Mouse (Mus musculus): ENCODE measurements around the gene Nsun4. TPM values are rescaled to one million over a fixed set of nuclear protein-coding genes. Genes with fewer than 3 reads are reported as not detected.

Gene Nsun4
- total and polyA plus RNA-seq, 3 experiments: 11.8 to 14.9 TPM; not detected in 1

DNA sequence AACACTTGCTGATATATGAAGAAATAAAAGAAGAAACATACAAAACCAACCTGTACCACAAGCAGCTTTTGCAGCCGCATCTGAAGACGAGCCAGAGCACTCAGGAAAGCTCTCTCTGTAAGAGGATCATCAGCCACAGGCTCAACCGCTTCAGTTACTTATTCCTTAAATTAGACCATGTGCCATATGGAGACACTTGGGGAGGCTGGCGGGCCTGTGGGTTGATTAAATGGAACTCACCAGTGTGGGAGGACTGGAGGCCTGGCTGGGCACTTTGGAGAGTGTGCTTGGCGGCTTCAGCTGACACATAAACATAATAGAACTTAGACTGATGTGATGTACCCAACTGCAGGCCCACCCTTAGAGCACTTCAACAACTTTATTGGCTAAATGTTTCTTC, 20.3 kb downstream of the Nsun4 start:
- no peak overlapping the region for H3K27ac ChIP-seq (ENCODE audit: control insufficient read depth, low read depth, low read length)
- H3K9ac ChIP-seq (ENCODE audit: control insufficient read depth, low read depth, low read length, poor library complexity, severe bottlenecking): no peak overlapping the region
- H3K4me3 ChIP-seq (ENCODE audit: control insufficient read depth in 1 of 2, insufficient read depth in 1 of 2, low read depth in 2 of 2, low read length in 2 of 2): no peak overlapping the region
- no peak for TF ChIP-seq MEF2A (IDR thresholded peaks at IDR 0.05; ENCODE audit: extremely low read depth, insufficient replicate concordance, low read depth, low read length, poor library complexity, severe bottlenecking)
- no peak for TF ChIP-seq HCFC1 (IDR thresholded peaks at IDR 0.05; ENCODE audit: low read depth, low read length)
- no peak for TF ChIP-seq SIN3A (IDR thresholded peaks at IDR 0.05; ENCODE audit: low read length)
- TF ChIP-seq CHD2 (IDR thresholded peaks at IDR 0.05; ENCODE audit: low read length): no peak
- TF ChIP-seq CHD1 (IDR thresholded peaks at IDR 0.05; ENCODE audit: low read depth, low read length): no peak
- TF ChIP-seq RCOR1 (IDR thresholded peaks at IDR 0.05; ENCODE audit: low read depth, low read length): no peak
- TF ChIP-seq POLR2AphosphoS2 (IDR thresholded peaks at IDR 0.05; ENCODE audit: low read length): no peak
- TF ChIP-seq ZKSCAN1 (IDR thresholded peaks at IDR 0.05; ENCODE audit: low read depth, low read length): no peak
- no peak for TF ChIP-seq MAZ (IDR thresholded peaks at IDR 0.05; ENCODE audit: low read depth, low read length)
- no peak for TF ChIP-seq KAT2A (conservative IDR thresholded peaks at IDR 0.05; ENCODE audit: low read depth, low read length)
- TF ChIP-seq TCF12 (IDR thresholded peaks at IDR 0.05; ENCODE audit: low read depth, low read length): no peak
- no peak for TF ChIP-seq POLR2AphosphoS5 (IDR thresholded peaks at IDR 0.05; ENCODE audit: borderline replicate concordance, low read depth, low read length)
- no peak for DNase-seq (ENCODE audit: low read depth, low spot score)
- H3K4me1 ChIP-seq (ENCODE audit: control insufficient read depth in 1 of 2, insufficient read depth in 2 of 2, low read length in 2 of 2): no peaks in the 10 kb centered on the region
- no peaks in the 10 kb centered on the region for H3K9me3 ChIP-seq (replicated peaks; ENCODE audit: insufficient read depth, low read length)
- H3K79me2 ChIP-seq (ENCODE audit: control insufficient read depth, insufficient read depth, low read length, poor library complexity): no peaks in the 10 kb centered on the region
- no peaks in the 10 kb centered on the region for H3K27me3 ChIP-seq (ENCODE audit: control insufficient read depth in 1 of 2, insufficient read depth in 2 of 2, low read length in 2 of 2)
- no peaks in the 10 kb centered on the region; a peak in 1 of 4 replicates for H3K36me3 ChIP-seq (ENCODE audit: control insufficient read depth in 1 of 2, insufficient read depth in 2 of 2, low read length in 2 of 2)

DNA sequence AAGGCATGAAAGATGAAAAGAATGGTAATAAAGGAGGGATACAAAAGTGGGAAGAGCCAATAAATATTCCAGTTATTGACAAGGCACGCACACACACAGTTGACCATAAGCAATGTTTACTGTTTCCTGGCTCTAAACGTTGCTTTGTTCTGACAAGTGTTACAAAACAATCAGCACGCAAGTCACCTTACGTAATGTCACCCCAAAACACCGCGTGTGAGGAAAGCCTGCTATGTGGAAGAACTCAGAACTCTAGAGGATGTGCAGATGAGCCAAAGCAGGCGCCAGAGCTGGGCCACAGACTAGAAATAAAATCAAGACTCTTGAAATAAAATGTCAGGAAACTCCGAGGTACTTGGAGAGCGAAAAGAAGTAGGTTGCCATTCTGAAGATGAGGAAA, 20.8 kb downstream of the Nsun4 start:
- DNase-seq (ENCODE audit: low read depth, low spot score): no peak
- no peak overlapping the region for H3K9ac ChIP-seq (ENCODE audit: control insufficient read depth, low read depth, low read length, poor library complexity, severe bottlenecking)
- H3K27ac ChIP-seq (ENCODE audit: control insufficient read depth, low read depth, low read length): no peak overlapping the region
- H3K36me3 ChIP-seq (ENCODE audit: control insufficient read depth in 1 of 2, insufficient read depth in 2 of 2, low read length in 2 of 2): no peaks in the 10 kb centered on the region; a peak in 1 of 4 replicates
- TF ChIP-seq SIN3A (IDR thresholded peaks at IDR 0.05; ENCODE audit: low read length) (no peak), ZC3H11A (IDR thresholded peaks at IDR 0.05; ENCODE audit: low read depth, low read length) (no peak), ZNF384 (IDR thresholded peaks at IDR 0.05; ENCODE audit: low read depth, low read length) (no peak), EP300 (IDR thresholded peaks at IDR 0.05; ENCODE audit: low read depth in 1 of 2, low read length in 2 of 2) (no peak), MYC (IDR thresholded peaks at IDR 0.05; ENCODE audit: low read depth, low read length) (no peak)
- no peaks in the 10 kb centered on the region for H3K9me3 ChIP-seq (replicated peaks; ENCODE audit: insufficient read depth, low read length)
- no peaks in the 10 kb centered on the region for H3K27me3 ChIP-seq (ENCODE audit: control insufficient read depth in 1 of 2, insufficient read depth in 2 of 2, low read length in 2 of 2)
- H3K4me3 ChIP-seq (ENCODE audit: control insufficient read depth in 1 of 2, insufficient read depth in 1 of 2, low read depth in 2 of 2, low read length in 2 of 2): no peak overlapping the region
- no peaks in the 10 kb centered on the region for H3K4me1 ChIP-seq (ENCODE audit: control insufficient read depth in 1 of 2, insufficient read depth in 2 of 2, low read length in 2 of 2)
- H3K79me2 ChIP-seq (ENCODE audit: control insufficient read depth, insufficient read depth, low read length, poor library complexity): no peaks in the 10 kb centered on the region

All from MEL (cell line).